Mouse (Mus musculus) MEL (cell line): ENCODE results near the gene Timd2. TPM values are rescaled to one million over a fixed set of nuclear protein-coding genes. Genes with fewer than 3 reads are reported as not detected.

Source experiments
- DNase-seq: peaks from one replicate; pipeline ENCODE4 v3.0.0; 2011; ENCODE audit warnings: low read depth, low spot score
- H3K27ac ChIP-seq: 2 replicates; pipeline ENCODE4 v1.5.1; 2012; ENCODE audit warnings: low read depth, mild to moderate bottlenecking, control low read depth, low read length, moderate library complexity; ENCODE audit not compliant: control insufficient read depth
- H3K27me3 ChIP-seq, 2 experiments: fragments of 150-350 bp in 1 of 2; sonication (generic) in 1 of 2; 2 replicates each; pipeline ENCODE4 v1.6.1; 2012; ENCODE audit warnings: low read length in 2 of 2, mild to moderate bottlenecking in 2 of 2, improper control_type of control experiment in 1 of 2, moderate library complexity in 1 of 2; ENCODE audit not compliant: insufficient read depth in 2 of 2, control insufficient read depth in 1 of 2
- H3K36me3 ChIP-seq, 2 experiments: 2 replicates each; pipeline ENCODE4 v1.6.1; 2012 to 2014; ENCODE audit warnings: low read length in 2 of 2, improper control_type of control experiment in 1 of 2, inconsistent platforms in 1 of 2, mild to moderate bottlenecking in 1 of 2; ENCODE audit not compliant: insufficient read depth in 2 of 2, control insufficient read depth in 1 of 2
- H3K4me1 ChIP-seq, 2 experiments: fragments of 150-350 bp in 1 of 2; sonication (generic) in 1 of 2; 2 replicates each; pipeline ENCODE4 v1.6.1; 2012; ENCODE audit warnings: low read length in 2 of 2, improper control_type of control experiment in 1 of 2, mild to moderate bottlenecking in 1 of 2; ENCODE audit not compliant: insufficient read depth in 2 of 2, control insufficient read depth in 1 of 2
- H3K4me3 ChIP-seq, 2 experiments: fragments of 150-350 bp in 1 of 2; sonication (generic) in 1 of 2; 2 replicates each; pipeline ENCODE4 v1.5.1; 2012; ENCODE audit warnings: low read depth in 2 of 2, low read length in 2 of 2, mild to moderate bottlenecking in 2 of 2, moderate library complexity in 2 of 2, control low read depth in 1 of 2, improper control_type of control experiment in 1 of 2; ENCODE audit not compliant: control insufficient read depth in 1 of 2, insufficient read depth in 1 of 2
- H3K79me2 ChIP-seq: 2 replicates; pipeline ENCODE4 v1.6.1; 2012; ENCODE audit warnings: mild to moderate bottlenecking, low read length, moderate library complexity; ENCODE audit not compliant: control insufficient read depth, poor library complexity, insufficient read depth
- H3K9ac ChIP-seq: 2 replicates; pipeline ENCODE4 v1.6.1; 2012; ENCODE audit warnings: low read depth, mild to moderate bottlenecking, control low read depth, low read length, moderate library complexity; ENCODE audit not compliant: control insufficient read depth, poor library complexity, severe bottlenecking
- H3K9me3 ChIP-seq: fragments of 150-350 bp; sonication (generic); replicated peaks from 2 replicates; pipeline ENCODE4 v1.6.1; 2012; ENCODE audit warnings: mild to moderate bottlenecking, low read length, improper control_type of control experiment, moderate library complexity; ENCODE audit not compliant: insufficient read depth
- CHD1 ChIP-seq: IDR thresholded peaks from 2 replicates; pipeline ENCODE4 v1.6.1; 2012; ENCODE audit warnings: low read depth, mild to moderate bottlenecking, inconsistent platforms, low read length, improper control_type of control experiment
- ELF1 ChIP-seq: IDR thresholded peaks from 2 replicates; pipeline ENCODE4 v1.6.1; 2014; ENCODE audit warnings: low read depth, mild to moderate bottlenecking, inconsistent platforms, low read length, improper control_type of control experiment, moderate library complexity
- GATA1 ChIP-seq: IDR thresholded peaks from 2 replicates; pipeline ENCODE4 v1.6.1; 2011; ENCODE audit warnings: low read depth, low read length, improper control_type of control experiment
- HCFC1 ChIP-seq: IDR thresholded peaks from 2 replicates; pipeline ENCODE4 v1.6.1; 2012; ENCODE audit warnings: low read depth, mild to moderate bottlenecking, inconsistent platforms, low read length, improper control_type of control experiment, moderate library complexity
- MAFK ChIP-seq: IDR thresholded peaks from 2 replicates; pipeline ENCODE4 v1.6.1; 2011; ENCODE audit warnings: low read depth, mild to moderate bottlenecking, low read length, improper control_type of control experiment, borderline replicate concordance
- MAZ ChIP-seq: IDR thresholded peaks from 2 replicates; pipeline ENCODE4 v1.6.1; 2012; ENCODE audit warnings: low read depth, mild to moderate bottlenecking, inconsistent platforms, low read length, improper control_type of control experiment
- MEF2A ChIP-seq: IDR thresholded peaks from 2 replicates; pipeline ENCODE4 v1.6.1; 2014; ENCODE audit warnings: low read depth, mild to moderate bottlenecking, inconsistent platforms, low read length, improper control_type of control experiment; ENCODE audit not compliant: poor library complexity, insufficient replicate concordance, severe bottlenecking; ENCODE audit errors: extremely low read depth
- MYB ChIP-seq: IDR thresholded peaks from 2 replicates; pipeline ENCODE4 v1.6.1; 2011; ENCODE audit warnings: mild to moderate bottlenecking, low read depth, low read length, improper control_type of control experiment
- POLR2A ChIP-seq, 2 experiments: IDR thresholded peaks; 2 replicates each; pipeline ENCODE4 v1.6.1; 2011 to 2012; ENCODE audit warnings: low read length in 2 of 2, mild to moderate bottlenecking in 2 of 2, control low read depth in 1 of 2, improper control_type of control experiment in 1 of 2, low read depth in 1 of 2, moderate library complexity in 1 of 2; ENCODE audit not compliant: control insufficient read depth in 1 of 2, insufficient read depth in 1 of 2, poor library complexity in 1 of 2
- POLR2AphosphoS2 ChIP-seq: IDR thresholded peaks from 2 replicates; pipeline ENCODE4 v1.6.1; 2011; ENCODE audit warnings: low read length, improper control_type of control experiment
- POLR2AphosphoS5 ChIP-seq: IDR thresholded peaks from 2 replicates; pipeline ENCODE4 v1.6.1; 2012; ENCODE audit warnings: low read depth, borderline replicate concordance, mild to moderate bottlenecking, inconsistent platforms, low read length, moderate library complexity, mixed read lengths
- SMC3 ChIP-seq: IDR thresholded peaks from 2 replicates; pipeline ENCODE4 v1.6.1; 2011; ENCODE audit warnings: low read depth, low read length, improper control_type of control experiment
- TAL1 ChIP-seq: IDR thresholded peaks from 2 replicates; pipeline ENCODE4 v1.6.1; 2012; ENCODE audit warnings: mild to moderate bottlenecking, inconsistent platforms, low read length, moderate library complexity, mixed read lengths
- UBTF ChIP-seq: IDR thresholded peaks from 2 replicates; pipeline ENCODE4 v1.6.1; 2012; ENCODE audit warnings: low read depth, mild to moderate bottlenecking, inconsistent platforms, low read length, improper control_type of control experiment, moderate library complexity, borderline replicate concordance; ENCODE audit not compliant: insufficient read depth
- ZC3H11A ChIP-seq: IDR thresholded peaks from 2 replicates; pipeline ENCODE4 v1.6.1; 2012; ENCODE audit warnings: low read depth, mild to moderate bottlenecking, inconsistent platforms, low read length, improper control_type of control experiment
- ZKSCAN1 ChIP-seq: IDR thresholded peaks from 2 replicates; pipeline ENCODE4 v1.6.1; 2012; ENCODE audit warnings: low read depth, mild to moderate bottlenecking, inconsistent platforms, low read length, improper control_type of control experiment, moderate library complexity
- ZMIZ1 ChIP-seq: IDR thresholded peaks from 2 replicates; pipeline ENCODE4 v1.6.1; 2012; ENCODE audit warnings: low read depth, mild to moderate bottlenecking, inconsistent platforms, low read length, improper control_type of control experiment, moderate library complexity
- polyA plus RNA-seq, 2 experiments: library from polyadenylated mRNA; stranded (reverse) in 1 of 2; unstranded in 1 of 2; fragments of >175 nt in 1 of 2; fragments of >200 nt in 1 of 2; gene quantifications; 2 replicates each; pipeline versions ENCODE4 v1.2.1 to v1.2.4; 2012; ENCODE audit warnings: low replicate concordance in 2 of 2, low read depth in 1 of 2; ENCODE audit not compliant: insufficient read length in 2 of 2, insufficient read depth in 1 of 2, missing spikeins in 1 of 2
- total RNA-seq: library from RNA; depleted of rRNA; stranded (reverse); fragments of 300-350 nt; gene quantifications from 2 replicates; pipeline ENCODE4 v1.2.3, GENCODE M21; 2012

Gene Timd2
- total and polyA plus RNA-seq, 3 experiments: not detected

- no peak for DNase-seq
Observed at GRCm38 (mm10) chr11:46754669-46755068, 47.8 kb upstream of the Timd2 start.

GRCm38 (mm10) chr11:46753662-46754061 lies 46.8 kb upstream of the Timd2 start:
- Histone ChIP-seq H3K79me2 (no peaks in the 10 kb centered on the region), H3K27ac (no peak overlapping the region), H3K36me3 (no peaks in the 10 kb centered on the region), H3K4me1 (no peaks in the 10 kb centered on the region), H3K9ac (no peak overlapping the region), H3K27me3 (no peaks in the 10 kb centered on the region), H3K9me3 (no peaks in the 10 kb centered on the region), H3K4me3 (no peak overlapping the region)
- DNase-seq: no peak
- TF ChIP-seq MYB: no peak
- no peak for TF ChIP-seq POLR2A (IDR thresholded peaks at IDR 0.05; ENCODE audit: control insufficient read depth in 1 of 2, insufficient read depth in 1 of 2, low read depth in 1 of 2, low read length in 2 of 2, poor library complexity in 1 of 2)
- no peak for TF ChIP-seq UBTF
- TF ChIP-seq MEF2A: no peak
- no peak for TF ChIP-seq ZKSCAN1
- TF ChIP-seq HCFC1: no peak
- no peak for TF ChIP-seq GATA1
- TF ChIP-seq ELF1: no peak
- TF ChIP-seq SMC3: no peak

More at GRCm38 (mm10) chr11:46754669-46755068, 47.8 kb upstream of the Timd2 start:
- no peaks in the 10 kb centered on the region for H3K36me3 ChIP-seq
- no peak overlapping the region for H3K9ac ChIP-seq
- no peaks in the 10 kb centered on the region for H3K9me3 ChIP-seq
- no peaks in the 10 kb centered on the region for H3K79me2 ChIP-seq
- H3K4me1 ChIP-seq: no peaks in the 10 kb centered on the region
- no peak for TF ChIP-seq ZMIZ1
- no peak for TF ChIP-seq MAZ
- TF ChIP-seq POLR2AphosphoS2: no peak
- no peak for TF ChIP-seq TAL1
- no peak for TF ChIP-seq MAFK
- TF ChIP-seq ZC3H11A: no peak
- no peak for TF ChIP-seq POLR2AphosphoS5
- TF ChIP-seq CHD1: no peak
- TF ChIP-seq MEF2A: no peak
- no peaks in the 10 kb centered on the region for H3K27me3 ChIP-seq
- H3K27ac ChIP-seq: no peak overlapping the region
- H3K4me3 ChIP-seq: no peak overlapping the region
